Mouse (Mus musculus) cerebellum, adult 2 months (tissue): ENCODE measurements around the gene Gm5728. TPM values are rescaled to one million over a fixed set of nuclear protein-coding genes. Genes with fewer than 3 reads are reported as not detected.
"Not testable (repeated sequence)": the region's sequence is repeated elsewhere in the genome, so short reads cannot be mapped to it uniquely, and the experiment has no call there.

Experiments
- DNase-seq, 2 experiments: peaks; one replicate each; pipeline ENCODE4 v3.0.0; 2021
- H3K27ac ChIP-seq: fragments of 200-500 bp; 2 replicates; pipeline ENCODE4 v1.5.1; 2012; ENCODE audit warnings: low read length, control low read depth, inconsistent platforms; ENCODE audit not compliant: insufficient read depth
- H3K27me3 ChIP-seq: fragments of 200-500 bp; 2 replicates; pipeline ENCODE4 v1.6.1; 2012; ENCODE audit warnings: inconsistent platforms, mild to moderate bottlenecking, low read length, moderate library complexity; ENCODE audit not compliant: control insufficient read depth, insufficient read depth
- H3K4me1 ChIP-seq: fragments of 200-500 bp; 2 replicates; pipeline ENCODE4 v1.6.1; 2011; ENCODE audit warnings: low read length; ENCODE audit not compliant: control insufficient read depth, insufficient read depth
- H3K4me3 ChIP-seq: fragments of 200-500 bp; replicated peaks from 2 replicates; pipeline ENCODE3; 2011; ENCODE audit warnings: mild to moderate bottlenecking, low read depth, low read length, control low read depth; ENCODE audit not compliant: insufficient read depth
- WGBS: fragments of 180-500 bp; shearing (Covaris S2); methylation state at CpG from one replicate; pipeline ENCODE4 v1.1.7; 2018; 5-methylcytosine and 5-hydroxymethylcytosine counted together
- polyA plus RNA-seq: library from polyadenylated mRNA; depleted of rRNA; stranded (reverse); fragments of >200 nt; gene quantifications from 2 replicates; pipeline ENCODE4 v1.2.3, GENCODE M21; 2012; rRNA removed

The Gm5728 gene
- polyA plus RNA-seq: not detected in 2 replicates

GRCm38 (mm10) chr7:20375310-20375709, at the start of gene Gm5728:
Gene Gm5728 (minus strand): TSS chr7:20375410.
- H3K27ac ChIP-seq, H3K4me3 ChIP-seq, H3K27me3 ChIP-seq, H3K4me1 ChIP-seq, DNase-seq: not testable (repeated sequence)
- no CpG with 5 or more reads among the region's 1 CpGs for WGBS

GRCm38 (mm10) chr7:20417642-20418041, 42.4 kb upstream of the Gm5728 start, which contains the start of gene Vmn1r100:
Gene Vmn1r100 (plus strand): TSS chr7:20417942.
- no CpG with 5 or more reads among the region's 3 CpGs for WGBS
- not testable (repeated sequence) for H3K4me1 ChIP-seq, H3K4me3 ChIP-seq, DNase-seq, H3K27me3 ChIP-seq, H3K27ac ChIP-seq

DNA sequence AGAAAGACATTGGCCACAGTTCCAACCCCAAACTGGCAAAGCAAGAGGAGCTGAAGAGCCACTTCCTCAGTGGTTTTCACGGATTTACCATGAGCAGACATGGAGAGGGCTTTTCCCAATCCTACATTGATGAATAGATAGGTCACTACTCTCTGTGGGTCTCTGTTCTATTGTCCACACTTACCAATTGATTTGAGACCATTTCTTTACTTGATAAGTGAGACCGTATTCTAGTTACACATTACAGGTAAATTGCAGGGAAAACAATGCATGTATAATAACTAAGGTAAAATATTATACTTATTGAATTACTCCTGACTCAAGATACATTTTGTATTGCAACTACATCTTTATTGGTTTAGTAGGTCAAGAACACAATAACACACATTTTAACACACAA, 41.2 kb downstream of the Gm5728 start, which contains the start of gene Gm4133:
Gene Gm4133, minus strand, starts transcription at position 101 of the 400 bp plus-strand sequence.
- WGBS: no CpG with 5 or more reads among the region's 2 CpGs
- not testable (repeated sequence) for H3K27me3 ChIP-seq, DNase-seq, H3K4me3 ChIP-seq, H3K4me1 ChIP-seq, H3K27ac ChIP-seq

Other genes with a start within 250 kb of the Gm5728 start
- not detected in 2 replicates for gene Vmn1r93, start 236.3 kb downstream of the Gm5728 start, polyA plus RNA-seq
- not detected in 2 replicates for gene Vmn1r94, start 207.0 kb downstream of the Gm5728 start, polyA plus RNA-seq
- gene Vmn1r95, start 181.7 kb downstream of the Gm5728 start, polyA plus RNA-seq: not detected in 2 replicates
- not detected in 2 replicates for gene Gm6164, start 169.8 kb downstream of the Gm5728 start, polyA plus RNA-seq
- gene Gm4498, start 141.6 kb downstream of the Gm5728 start, polyA plus RNA-seq: not detected in 2 replicates
- not detected in 2 replicates for gene Gm5890, start 112.6 kb downstream of the Gm5728 start, polyA plus RNA-seq
- not detected in 2 replicates for gene Gm4133, start 41.3 kb downstream of the Gm5728 start, polyA plus RNA-seq
- not detected in 2 replicates for gene Vmn1r100, start 42.5 kb upstream of the Gm5728 start, polyA plus RNA-seq
- gene Vmn1r101, start 67.2 kb upstream of the Gm5728 start, polyA plus RNA-seq: not detected in 2 replicates
- not detected in 2 replicates for gene Gm10670, start 99.5 kb upstream of the Gm5728 start, polyA plus RNA-seq
- not detected in 2 replicates for gene Vmn1r103, start 135.1 kb upstream of the Gm5728 start, polyA plus RNA-seq
- not detected in 2 replicates for gene Vmn1r104, start 158.4 kb upstream of the Gm5728 start, polyA plus RNA-seq
- gene Gm5726, start 170.3 kb upstream of the Gm5728 start, polyA plus RNA-seq: not detected in 2 replicates
- gene Gm4141, start 200.8 kb upstream of the Gm5728 start, polyA plus RNA-seq: not detected in 2 replicates
- gene Gm4513, start 223.6 kb upstream of the Gm5728 start, polyA plus RNA-seq: not detected in 2 replicates